Mouse (Mus musculus): ENCODE measurements around the gene Nr1d1. TPM values are rescaled to one million over a fixed set of nuclear protein-coding genes. Genes with fewer than 3 reads are reported as not detected.

The Nr1d1 gene
- polyA plus RNA-seq, 1 experiment, result 7.4 TPM

GRCm38 (mm10) chr11:98754151-98754620 is 20.9 kb downstream of the Nr1d1 start:
- no peaks in the 10 kb centered on the region for H3K36me3 ChIP-seq (ENCODE audit: control insufficient read depth, insufficient read depth, low read length, poor library complexity, severe bottlenecking)
- 0 out of 2 replicates have a peak overlapping the region, but pooled peaks have one; percentile 7 for H3K9ac ChIP-seq (ENCODE audit: low read depth, poor library complexity, severe bottlenecking)
- TF ChIP-seq POLR2A (IDR thresholded peaks at IDR 0.05; ENCODE audit: insufficient read depth, low read length), result no peak
- TF ChIP-seq EP300 (IDR thresholded peaks at IDR 0.05; ENCODE audit: insufficient read depth, low read depth, low read length), result no peak
- no peak for TF ChIP-seq CTCF (IDR thresholded peaks at IDR 0.05; ENCODE audit: low read depth, low read length)
- peaks cover 6% of the 10 kb centered on the region for H3K4me1 ChIP-seq (ENCODE audit: control insufficient read depth, insufficient read depth, low read length)
- no peaks in the 10 kb centered on the region for H3K9me3 ChIP-seq (replicated peaks; ENCODE audit: control insufficient read depth, insufficient read depth, low read length, poor library complexity, severe bottlenecking)
- peak overlapping the region; percentile 1; the same call in 1 of the 2 replicates for H3K27ac ChIP-seq (ENCODE audit: insufficient read depth, low read length)
- no peaks in the 10 kb centered on the region for H3K27me3 ChIP-seq (ENCODE audit: control insufficient read depth, insufficient read depth, low read length, poor library complexity, severe bottlenecking)
- no peak overlapping the region for H3K4me3 ChIP-seq (ENCODE audit: low read depth, low read length)

- Histone ChIP-seq H3K9ac (ENCODE audit: low read depth, poor library complexity, severe bottlenecking) (no peak overlapping the region), H3K4me3 (ENCODE audit: low read depth, low read length) (no peak overlapping the region), H3K27ac (ENCODE audit: insufficient read depth, low read length) (no peak overlapping the region), H3K36me3 (ENCODE audit: control insufficient read depth, insufficient read depth, low read length, poor library complexity, severe bottlenecking) (no peaks in the 10 kb centered on the region), H3K4me1 (ENCODE audit: control insufficient read depth, insufficient read depth, low read length) (peaks cover 11% of the 10 kb centered on the region), H3K27me3 (ENCODE audit: control insufficient read depth, insufficient read depth, low read length, poor library complexity, severe bottlenecking) (no peaks in the 10 kb centered on the region), H3K9me3 (replicated peaks; ENCODE audit: control insufficient read depth, insufficient read depth, low read length, poor library complexity, severe bottlenecking) (no peaks in the 10 kb centered on the region)
- TF ChIP-seq CTCF (IDR thresholded peaks at IDR 0.05; ENCODE audit: low read depth, low read length) (no peak), EP300 (IDR thresholded peaks at IDR 0.05; ENCODE audit: insufficient read depth, low read depth, low read length) (no peak), POLR2A (IDR thresholded peaks at IDR 0.05; ENCODE audit: insufficient read depth, low read length) (no peak)
Observed at GRCm38 (mm10) chr11:98753264-98753663, 21.9 kb downstream of the Nr1d1 start.

- peaks cover 11% of the 10 kb centered on the region for H3K4me1 ChIP-seq (ENCODE audit: control insufficient read depth, insufficient read depth, low read length)
- H3K27ac ChIP-seq (ENCODE audit: insufficient read depth, low read length), result no peak overlapping the region
- H3K36me3 ChIP-seq (ENCODE audit: control insufficient read depth, insufficient read depth, low read length, poor library complexity, severe bottlenecking), result no peaks in the 10 kb centered on the region
- no peak overlapping the region for H3K4me3 ChIP-seq (ENCODE audit: low read depth, low read length)
- no peak for TF ChIP-seq EP300 (IDR thresholded peaks at IDR 0.05; ENCODE audit: insufficient read depth, low read depth, low read length)
- no peak for TF ChIP-seq POLR2A (IDR thresholded peaks at IDR 0.05; ENCODE audit: insufficient read depth, low read length)
- no peak for TF ChIP-seq CTCF (IDR thresholded peaks at IDR 0.05; ENCODE audit: low read depth, low read length)
- H3K27me3 ChIP-seq (ENCODE audit: control insufficient read depth, insufficient read depth, low read length, poor library complexity, severe bottlenecking), result no peaks in the 10 kb centered on the region
- H3K9ac ChIP-seq (ENCODE audit: low read depth, poor library complexity, severe bottlenecking), result no peak overlapping the region
- no peaks in the 10 kb centered on the region for H3K9me3 ChIP-seq (replicated peaks; ENCODE audit: control insufficient read depth, insufficient read depth, low read length, poor library complexity, severe bottlenecking)
Observed at GRCm38 (mm10) chr11:98752562-98753140, 22.5 kb downstream of the Nr1d1 start.

GRCm38 (mm10) chr11:98751221-98751782 is 23.8 kb downstream of the Nr1d1 start:
- Histone ChIP-seq H3K27ac (ENCODE audit: insufficient read depth, low read length) (no peak overlapping the region), H3K27me3 (ENCODE audit: control insufficient read depth, insufficient read depth, low read length, poor library complexity, severe bottlenecking) (no peaks in the 10 kb centered on the region), H3K4me3 (ENCODE audit: low read depth, low read length) (no peak overlapping the region), H3K9ac (ENCODE audit: low read depth, poor library complexity, severe bottlenecking) (no peak overlapping the region), H3K9me3 (replicated peaks; ENCODE audit: control insufficient read depth, insufficient read depth, low read length, poor library complexity, severe bottlenecking) (no peaks in the 10 kb centered on the region), H3K4me1 (ENCODE audit: control insufficient read depth, insufficient read depth, low read length) (peaks cover 19% of the 10 kb centered on the region), H3K36me3 (ENCODE audit: control insufficient read depth, insufficient read depth, low read length, poor library complexity, severe bottlenecking) (no peaks in the 10 kb centered on the region)
- TF ChIP-seq POLR2A (IDR thresholded peaks at IDR 0.05; ENCODE audit: insufficient read depth, low read length), result no peak

- H3K9ac ChIP-seq (ENCODE audit: low read depth, poor library complexity, severe bottlenecking), result no peak overlapping the region
Observed at GRCm38 (mm10) chr11:98750351-98751201, 24.6 kb downstream of the Nr1d1 start.

GRCm38 (mm10) chr11:98749716-98750115 is 25.4 kb downstream of the Nr1d1 start:
- Histone ChIP-seq H3K9ac (ENCODE audit: low read depth, poor library complexity, severe bottlenecking) (no peak overlapping the region), H3K4me1 (ENCODE audit: control insufficient read depth, insufficient read depth, low read length) (peaks cover 25% of the 10 kb centered on the region)

More at GRCm38 (mm10) chr11:98750351-98751201, 24.6 kb downstream of the Nr1d1 start:
- H3K9me3 ChIP-seq (replicated peaks; ENCODE audit: control insufficient read depth, insufficient read depth, low read length, poor library complexity, severe bottlenecking), result no peaks in the 10 kb centered on the region
- H3K27ac ChIP-seq (ENCODE audit: insufficient read depth, low read length), result no peak overlapping the region
- no peaks in the 10 kb centered on the region for H3K27me3 ChIP-seq (ENCODE audit: control insufficient read depth, insufficient read depth, low read length, poor library complexity, severe bottlenecking)
- TF ChIP-seq EP300 (IDR thresholded peaks at IDR 0.05; ENCODE audit: insufficient read depth, low read depth, low read length), result no peak
- no peaks in the 10 kb centered on the region for H3K36me3 ChIP-seq (ENCODE audit: control insufficient read depth, insufficient read depth, low read length, poor library complexity, severe bottlenecking)
- no peak overlapping the region for H3K4me3 ChIP-seq (ENCODE audit: low read depth, low read length)
- peaks cover 24% of the 10 kb centered on the region for H3K4me1 ChIP-seq (ENCODE audit: control insufficient read depth, insufficient read depth, low read length)

More at GRCm38 (mm10) chr11:98749716-98750115, 25.4 kb downstream of the Nr1d1 start:
- Histone ChIP-seq H3K27ac (ENCODE audit: insufficient read depth, low read length) (no peak overlapping the region), H3K36me3 (ENCODE audit: control insufficient read depth, insufficient read depth, low read length, poor library complexity, severe bottlenecking) (no peaks in the 10 kb centered on the region), H3K4me3 (ENCODE audit: low read depth, low read length) (no peak overlapping the region), H3K27me3 (ENCODE audit: control insufficient read depth, insufficient read depth, low read length, poor library complexity, severe bottlenecking) (no peaks in the 10 kb centered on the region), H3K9me3 (replicated peaks; ENCODE audit: control insufficient read depth, insufficient read depth, low read length, poor library complexity, severe bottlenecking) (no peaks in the 10 kb centered on the region)
- TF ChIP-seq CTCF (IDR thresholded peaks at IDR 0.05; ENCODE audit: low read depth, low read length), result no peak
- no peak for TF ChIP-seq EP300 (IDR thresholded peaks at IDR 0.05; ENCODE audit: insufficient read depth, low read depth, low read length)
- TF ChIP-seq POLR2A (IDR thresholded peaks at IDR 0.05; ENCODE audit: insufficient read depth, low read length), result no peak
